Mouse (Mus musculus) liver, embryonic 14.5 days (tissue): ENCODE results near the gene Rbm4.

Source experiments
- CTCF ChIP-seq: IDR thresholded peaks from 2 replicates; pipeline ENCODE4 v1.5.1; 2016; ENCODE audit warnings: antibody characterized with exemption, low read depth, control low read depth
- EP300 ChIP-seq: IDR thresholded peaks from 2 replicates; pipeline ENCODE4 v1.6.1; 2016; ENCODE audit warnings: antibody characterized with exemption, low read depth

- TF ChIP-seq CTCF (no peak), EP300 (no peak)
These were observed 2.2 kb upstream of the Rbm4 start for GRCm38 (mm10) chr19:4795929-4796328.
